11 mouse cellular contexts compared by ENCODE assay signal in the genomic region with DNA sequence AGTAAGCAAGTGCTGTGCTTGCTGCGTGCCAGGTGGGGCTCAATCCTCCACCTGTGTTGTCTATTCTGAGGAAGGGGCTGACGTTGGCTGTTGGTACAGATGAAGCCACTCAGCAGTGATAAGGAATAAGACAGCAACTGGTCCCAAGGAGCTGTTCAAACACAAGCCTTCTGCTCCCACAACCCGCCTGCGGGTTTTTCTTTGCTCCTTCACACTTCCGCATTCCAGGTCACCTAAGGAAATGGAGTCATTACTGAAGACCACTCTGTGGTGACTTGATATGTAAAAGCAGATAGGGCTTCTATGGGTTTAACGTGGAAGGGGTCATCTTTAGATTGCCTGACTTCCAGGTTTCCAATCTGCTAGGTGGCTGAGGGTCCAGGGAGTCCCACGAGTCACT. TPM values are rescaled to one million over a fixed set of nuclear protein-coding genes. Genes with fewer than 3 reads are reported as not detected.
DNase-seq lines count a peak whose midpoint lies in the region; ATAC-seq and TF ChIP-seq lines count a peak whose summit lies in the region.
"Had no signal": no experiment of that assay in that cellular context is flagged by ENCODE, and none has a peak within 500 bp of the region (broad histone marks: within the 10 kb centered on the region; RNA-seq: fewer than 3 reads in every experiment).

No protein-coding gene starts in this region.

- DNase-seq in heart, embryonic 10.5 days (ENCODE audit: low spot score): no peak
- DNase-seq in heart, adult 9 months (ENCODE audit: low spot score in 2 of 2): no peak
- no peak for DNase-seq in lung, postnatal 36 days
- DNase-seq in gastrocnemius, postnatal 14 days: no peak
- DNase-seq: cerebellum, adult 11-12 months; thymus, postnatal 36 days had no signal

- H3K4me3 ChIP-seq in heart, embryonic 10.5 days: peak overlapping the region; percentile 82
- H3K4me3 ChIP-seq in lung, embryonic 15.5 days: peak overlapping the region; percentile 68
- peak overlapping the region; percentile 68; the same call in 1 of the 2 replicates for H3K4me3 ChIP-seq in intestine, postnatal 0 days (ENCODE audit: low read depth, low read length)
- H3K4me3 ChIP-seq in stomach, embryonic 15.5 days (replicated peaks): peak overlapping the region; percentile 69
- no peak overlapping the region for H3K4me3 ChIP-seq in midbrain, embryonic 13.5 days (replicated peaks)

- peaks cover 4% of the 10 kb centered on the region; the same call in 1 of the 2 replicates for H3K36me3 ChIP-seq in heart, embryonic 10.5 days
- H3K36me3 ChIP-seq in lung, embryonic 15.5 days: no peaks in the 10 kb centered on the region
- H3K36me3 ChIP-seq in intestine, postnatal 0 days (ENCODE audit: control insufficient read depth, insufficient read depth): peaks cover 5% of the 10 kb centered on the region; the same call in 1 of the 2 replicates
- no peaks in the 10 kb centered on the region for H3K36me3 ChIP-seq in stomach, embryonic 15.5 days
- H3K36me3 ChIP-seq in midbrain, embryonic 13.5 days: no peaks in the 10 kb centered on the region

- no peaks in the 10 kb centered on the region for H3K9me3 ChIP-seq in heart, embryonic 10.5 days
- no peaks in the 10 kb centered on the region for H3K9me3 ChIP-seq in lung, embryonic 15.5 days
- H3K9me3 ChIP-seq in intestine, postnatal 0 days (ENCODE audit: control insufficient read depth): no peaks in the 10 kb centered on the region
- no peaks in the 10 kb centered on the region for H3K9me3 ChIP-seq in stomach, embryonic 15.5 days
- peaks cover 2% of the 10 kb centered on the region; the same call in 1 of the 2 replicates for H3K9me3 ChIP-seq in midbrain, embryonic 13.5 days

- peak overlapping the region; percentile 90 for H3K27ac ChIP-seq in heart, embryonic 10.5 days
- H3K27ac ChIP-seq in lung, embryonic 15.5 days: peak overlapping the region; percentile 97
- peak overlapping the region; percentile 75 for H3K27ac ChIP-seq in intestine, postnatal 0 days (ENCODE audit: low read depth, low read length)
- H3K27ac ChIP-seq in stomach, embryonic 15.5 days: peak overlapping the region; percentile 98
- no peak overlapping the region for H3K27ac ChIP-seq in midbrain, embryonic 13.5 days

- no peaks in the 10 kb centered on the region for H3K27me3 ChIP-seq in heart, embryonic 10.5 days (ENCODE audit: insufficient read depth, poor library complexity, severe bottlenecking)
- no peaks in the 10 kb centered on the region for H3K27me3 ChIP-seq in lung, embryonic 15.5 days
- no peaks in the 10 kb centered on the region for H3K27me3 ChIP-seq in intestine, postnatal 0 days (replicated peaks; ENCODE audit: control insufficient read depth, insufficient read depth, low read length)
- no peaks in the 10 kb centered on the region for H3K27me3 ChIP-seq in stomach, embryonic 15.5 days (replicated peaks)
- peaks cover 5% of the 10 kb centered on the region; the same call in 1 of the 2 replicates for H3K27me3 ChIP-seq in midbrain, embryonic 13.5 days

- peak overlapping the region; percentile 80 for H3K9ac ChIP-seq in lung, embryonic 15.5 days
- peak overlapping the region; percentile 40; the same call in 1 of the 2 replicates for H3K9ac ChIP-seq in intestine, postnatal 0 days (ENCODE audit: low read depth, low read length)
- H3K9ac ChIP-seq in stomach, embryonic 15.5 days: no peak overlapping the region
- no peak overlapping the region for H3K9ac ChIP-seq in midbrain, embryonic 13.5 days (replicated peaks)

- H3K4me2 ChIP-seq in lung, embryonic 15.5 days: peak overlapping the region; percentile 66
- H3K4me2 ChIP-seq in intestine, postnatal 0 days (replicated peaks; ENCODE audit: low read depth): peak overlapping the region; percentile 74
- peak overlapping the region; percentile 66 for H3K4me2 ChIP-seq in stomach, embryonic 15.5 days
- no peak overlapping the region for H3K4me2 ChIP-seq in midbrain, embryonic 13.5 days (replicated peaks)

- H3K4me1 ChIP-seq in heart, embryonic 10.5 days: peaks cover 81% of the 10 kb centered on the region
- peaks cover 77% of the 10 kb centered on the region for H3K4me1 ChIP-seq in lung, embryonic 15.5 days
- peaks cover 14% of the 10 kb centered on the region; the same call in 1 of the 2 replicates for H3K4me1 ChIP-seq in intestine, postnatal 0 days (replicated peaks; ENCODE audit: control insufficient read depth, insufficient read depth, low read length)
- peaks cover 65% of the 10 kb centered on the region for H3K4me1 ChIP-seq in stomach, embryonic 15.5 days
- peaks cover 60% of the 10 kb centered on the region for H3K4me1 ChIP-seq in midbrain, embryonic 13.5 days (replicated peaks)

- intact Hi-C loops in gastrocnemius, postnatal 14 days (cut with DNase I; ENCODE audit: low total_unique reads): no loop called here

- no peak for ATAC-seq in lung, embryonic 15.5 days (ENCODE audit: borderline replicate concordance, extremely low read depth, low FRiP score, low TSS enrichment)
- no peak for ATAC-seq in intestine, postnatal 0 days
- no peak for ATAC-seq in stomach, embryonic 15.5 days (ENCODE audit: insufficient read depth, low FRiP score, low read depth)
- no peak for ATAC-seq in midbrain, embryonic 13.5 days

- no peak for TF ChIP-seq CTCF in intestine, postnatal 0 days (IDR thresholded peaks at IDR 0.05; ENCODE audit: low read depth)

- WGBS in heart, embryonic 10.5 days: 19% methylated on average over 7 of the region's 7 CpGs
- 19% methylated on average over 7 of the region's 7 CpGs for WGBS in lung, embryonic 15.5 days
- 22% methylated on average over 7 of the region's 7 CpGs for WGBS in intestine, postnatal 0 days
- WGBS in stomach, embryonic 15.5 days: 33% methylated on average over 7 of the region's 7 CpGs
- WGBS in midbrain, embryonic 13.5 days: 78% methylated on average over 7 of the region's 7 CpGs

RNA-seq across cellular contexts. Expression of gene Csrp1, which starts 11.5 kb away (rescaled TPM):
- 202 and 238 TPM in 2 replicates for polyA plus RNA-seq in heart, embryonic 10.5 days (2016; fragmentation: Nextera tagmentation; extraction: Ambion mirVana)
- polyA plus RNA-seq in lung, embryonic 15.5 days (2015; fragmentation: Nextera tagmentation; extraction: Ambion mirVana): 275 and 280 TPM in 2 replicates
- polyA plus RNA-seq in intestine, postnatal 0 days (2015; fragmentation: Nextera tagmentation; extraction: Ambion mirVana): 284 and 285 TPM in 2 replicates
- 225 and 236 TPM in 2 replicates for polyA plus RNA-seq in stomach, embryonic 15.5 days (2015; fragmentation: Nextera tagmentation; extraction: Ambion mirVana)
- 10 to 100 TPM; 40.6 to 53.4 TPM for total RNA-seq in gastrocnemius, postnatal 14 days (2021)
- polyA plus RNA-seq in midbrain, embryonic 13.5 days (2015; fragmentation: Nextera tagmentation; extraction: Ambion mirVana): 13.9 and 16.0 TPM in 2 replicates

RNA-seq across cellular contexts. Expression of gene Phlda3, which starts 34.5 kb away (rescaled TPM):
- polyA plus RNA-seq in heart, embryonic 10.5 days (2016; fragmentation: Nextera tagmentation; extraction: Ambion mirVana): 63.2 and 65.3 TPM in 2 replicates
- 79.9 and 80.0 TPM in 2 replicates for polyA plus RNA-seq in lung, embryonic 15.5 days (2015; fragmentation: Nextera tagmentation; extraction: Ambion mirVana)
- 22.0 and 22.5 TPM in 2 replicates for polyA plus RNA-seq in intestine, postnatal 0 days (2015; fragmentation: Nextera tagmentation; extraction: Ambion mirVana)
- 79.8 and 95.3 TPM in 2 replicates for polyA plus RNA-seq in stomach, embryonic 15.5 days (2015; fragmentation: Nextera tagmentation; extraction: Ambion mirVana)
- 10 to 100 TPM; 25.4 to 39.5 TPM for total RNA-seq in gastrocnemius, postnatal 14 days (2021)
- polyA plus RNA-seq in midbrain, embryonic 13.5 days (2015; fragmentation: Nextera tagmentation; extraction: Ambion mirVana): 12.5 and 14.8 TPM in 2 replicates

RNA-seq across cellular contexts. Expression of gene Tnni1, which starts 47.8 kb away (rescaled TPM):
- 2,290 and 3,821 TPM in 2 replicates for polyA plus RNA-seq in heart, embryonic 10.5 days (2016; fragmentation: Nextera tagmentation; extraction: Ambion mirVana)
- polyA plus RNA-seq in lung, embryonic 15.5 days (2015; fragmentation: Nextera tagmentation; extraction: Ambion mirVana): 97.5 and 117 TPM in 2 replicates
- polyA plus RNA-seq in intestine, postnatal 0 days (2015; fragmentation: Nextera tagmentation; extraction: Ambion mirVana): 3.1 and 4.1 TPM in 2 replicates
- 8.8 and 15.3 TPM in 2 replicates for polyA plus RNA-seq in stomach, embryonic 15.5 days (2015; fragmentation: Nextera tagmentation; extraction: Ambion mirVana)
- 100 to 1,000 TPM; 204 to 373 TPM for total RNA-seq in gastrocnemius, postnatal 14 days (2021)
- 0.20 and 0.34 TPM in 2 replicates for polyA plus RNA-seq in midbrain, embryonic 13.5 days (2015; fragmentation: Nextera tagmentation; extraction: Ambion mirVana)
- polyA plus RNA-seq: macrophage had no signal

Comparison
In these comparisons a context has a peak if more than half of its experiments do, and no peak if none do; other contexts are left out.
1. H3K9ac ChIP-seq: peak in lung, embryonic 15.5 days (single experiment) and intestine, postnatal 0 days (single experiment); none in stomach, embryonic 15.5 days (single experiment) and midbrain, embryonic 13.5 days (single experiment).
2. RNA of gene Csrp1, which starts 11.5 kb away (polyA plus RNA-seq): 284 to 285 TPM in intestine, postnatal 0 days, 275 to 280 TPM in lung, embryonic 15.5 days, 225 to 236 TPM in stomach, embryonic 15.5 days and 202 to 238 TPM in heart, embryonic 10.5 days; 13.9 to 16.0 TPM in midbrain, embryonic 13.5 days; every median in the first group is over 10 times any median in the second.
3. RNA of gene Tnni1, which starts 47.8 kb away (polyA plus RNA-seq): 2,290 to 3,821 TPM in heart, embryonic 10.5 days; 97.5 to 117 TPM in lung, embryonic 15.5 days, 8.8 to 15.3 TPM in stomach, embryonic 15.5 days, 3.1 to 4.1 TPM in intestine, postnatal 0 days and 0.20 to 0.34 TPM in midbrain, embryonic 13.5 days; every median in the first group is over 10 times any median in the second.